Mouse (Mus musculus) activated CD4-positive, CD25-positive, alpha-beta regulatory T cell, adult 9 weeks (primary cell): ENCODE measurements around the gene Eea1. TPM values are rescaled to one million over a fixed set of nuclear protein-coding genes. Genes with fewer than 3 reads are reported as not detected.

Source experiments
- polyA plus RNA-seq: library from polyadenylated mRNA; unstranded; fragments of 100-300 nt; shearing (Covaris generic); gene quantifications from one replicate; pipeline ENCODE4 v1.2.1, GENCODE M21; 2017

The Eea1 gene
- polyA plus RNA-seq: 26.2 TPM

DNA sequence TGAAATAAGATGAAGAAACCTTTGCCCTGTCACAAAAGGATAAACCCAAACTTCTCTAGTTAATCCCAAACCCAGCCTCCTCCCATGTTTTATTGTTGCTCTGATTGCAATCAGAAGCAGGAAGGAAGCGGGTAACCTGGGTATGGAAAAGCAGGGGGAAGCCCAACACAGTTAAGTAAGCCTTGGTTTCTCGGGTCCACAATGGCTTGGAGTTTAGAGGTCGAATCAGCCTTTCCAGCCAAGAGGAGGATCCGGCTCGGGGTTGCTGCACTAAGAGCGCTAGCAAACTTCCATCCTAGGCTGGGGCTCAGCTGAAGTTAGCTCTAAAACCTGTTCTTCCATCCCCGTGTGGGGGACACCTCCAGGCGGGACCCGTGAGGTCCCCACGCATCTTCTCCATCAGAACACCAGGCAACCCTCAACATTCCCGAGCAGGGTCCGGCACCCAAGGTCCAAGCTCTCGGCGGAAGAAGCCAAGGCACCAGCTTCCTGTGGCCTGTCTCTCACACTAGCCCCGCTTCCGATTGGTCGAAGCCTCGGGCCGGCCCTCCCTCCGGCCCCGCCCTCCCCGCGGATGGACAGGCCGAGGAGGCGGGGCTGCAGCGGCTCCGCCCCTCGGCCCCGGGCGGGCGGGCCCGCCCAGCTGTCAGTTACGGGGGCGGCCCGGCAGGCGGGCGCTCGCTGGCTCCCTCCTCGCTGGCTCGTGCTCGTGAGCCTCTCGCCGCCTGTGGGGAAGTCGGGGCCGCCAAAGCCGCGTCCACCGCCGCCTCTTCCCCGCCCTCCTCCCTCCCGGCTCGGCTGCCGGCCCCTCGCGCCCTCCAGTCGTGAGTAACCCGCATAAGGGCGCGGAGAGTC lies at the start of gene Eea1:
Gene Eea1 (plus strand): TSS at position 605 of the 855 bp plus-strand sequence.

Other genes with a start within 250 kb of the Eea1 start
- gene Gm33543, start 97.7 kb upstream of the Eea1 start, polyA plus RNA-seq: not detected
- not detected for gene Gm5426, start 196.0 kb downstream of the Eea1 start, polyA plus RNA-seq